Mouse (Mus musculus) layer of hippocampus, postnatal 36 days (tissue): ENCODE measurements around the gene Nfam1. TPM values are rescaled to one million over a fixed set of nuclear protein-coding genes. Genes with fewer than 3 reads are reported as not detected.
A peak's percentile ranks its signal among the peaks of the same experiment; 100 is the strongest.

Source experiments
- DNase-seq, 2 experiments: peaks; one replicate each; pipeline ENCODE4 v3.0.0; 2022
- total RNA-seq, 2 experiments: library from RNA; stranded (reverse); gene quantifications; 2 replicates each; pipeline ENCODE4 v1.2.3; 2021

The Nfam1 gene
- total RNA-seq, 2 experiments from 2014 or later: 1.8 to 2.1 TPM

GRCm38 (mm10) chr15:82992079-82992783, 40.9 kb downstream of the Nfam1 start:
- peak in 1 of 2 experiments; percentile 28 for DNase-seq

GRCm38 (mm10) chr15:82989190-82989704, 43.9 kb downstream of the Nfam1 start:
- DNase-seq: no peak

GRCm38 (mm10) chr15:82987732-82988112, 45.4 kb downstream of the Nfam1 start, which contains the start of gene Tcf20:
Gene Tcf20 (minus strand): TSS chr15:82987872.
- DNase-seq: peak; percentile 93

- DNase-seq: no peak
These were observed 45.9 kb downstream of the Nfam1 start for GRCm38 (mm10) chr15:82987014-82987731.

- no peak for DNase-seq
These were observed 48.5 kb downstream of the Nfam1 start for GRCm38 (mm10) chr15:82984574-82984973.

- no peak for DNase-seq
These were observed 49.0 kb downstream of the Nfam1 start for GRCm38 (mm10) chr15:82984097-82984496.

GRCm38 (mm10) chr15:82983416-82984026, 49.6 kb downstream of the Nfam1 start:
- DNase-seq: no peak

- no peak for DNase-seq
These were observed 50.2 kb downstream of the Nfam1 start for GRCm38 (mm10) chr15:82982724-82983415.

GRCm38 (mm10) chr15:82981676-82982520, 51.2 kb downstream of the Nfam1 start:
- no peak for DNase-seq

- DNase-seq: no peak
These were observed 53.6 kb downstream of the Nfam1 start for GRCm38 (mm10) chr15:82979531-82979930.

GRCm38 (mm10) chr15:82974471-82974870, 58.6 kb downstream of the Nfam1 start:
- DNase-seq: no peak

- no peak for DNase-seq
These were observed 63.8 kb downstream of the Nfam1 start for GRCm38 (mm10) chr15:82969206-82969721.

GRCm38 (mm10) chr15:82968449-82968848, 64.7 kb downstream of the Nfam1 start:
- DNase-seq: peak; percentile 73 to 78

- no peak for DNase-seq
These were observed 65.2 kb downstream of the Nfam1 start for GRCm38 (mm10) chr15:82967947-82968346.

- no peak for DNase-seq
These were observed 68.8 kb downstream of the Nfam1 start for GRCm38 (mm10) chr15:82964266-82964825.

GRCm38 (mm10) chr15:82963556-82964156, 69.5 kb downstream of the Nfam1 start:
- no peak for DNase-seq

- DNase-seq: no peak
These were observed 70.0 kb downstream of the Nfam1 start for GRCm38 (mm10) chr15:82963090-82963489.

GRCm38 (mm10) chr15:82962536-82962935, 70.6 kb downstream of the Nfam1 start:
- no peak for DNase-seq

- no peak for DNase-seq
These were observed 72.1 kb downstream of the Nfam1 start for GRCm38 (mm10) chr15:82960786-82961561.

- DNase-seq: no peak
These were observed 74.0 kb downstream of the Nfam1 start for GRCm38 (mm10) chr15:82959151-82959550.
